Mouse (Mus musculus) midbrain, embryonic 15.5 days (tissue): ENCODE measurements around the gene Invs. TPM values are rescaled to one million over a fixed set of nuclear protein-coding genes. Genes with fewer than 3 reads are reported as not detected.
A peak's percentile ranks its signal among the peaks of the same experiment; 100 is the strongest.
"Not testable (repeated sequence)": the region's sequence is repeated elsewhere in the genome, so short reads cannot be mapped to it uniquely, and the experiment has no call there.

ENCODE experiments used
- ATAC-seq: fragments of 200-750 bp; cut with Nextera tagmentation; replicated peaks from 2 replicates; pipeline ENCODE4 v1.8.0; 2017; ENCODE audit warnings: moderate TSS enrichment
- H3K27ac ChIP-seq: fragments of 300-500 bp; sonication (generic); 2 replicates; pipeline ENCODE4 v1.5.1; 2015; ENCODE audit warnings: mild to moderate bottlenecking, inconsistent platforms
- H3K27me3 ChIP-seq: fragments of 300-500 bp; sonication (generic); replicated peaks from 2 replicates; pipeline ENCODE4 v1.6.1; 2015; ENCODE audit warnings: inconsistent platforms
- H3K36me3 ChIP-seq: fragments of 300-500 bp; sonication (generic); replicated peaks from 2 replicates; pipeline ENCODE4 v1.6.1; 2015; ENCODE audit warnings: inconsistent platforms
- H3K4me1 ChIP-seq: fragments of 300-500 bp; sonication (generic); 2 replicates; pipeline ENCODE4 v1.6.1; 2015; ENCODE audit warnings: inconsistent platforms
- H3K4me2 ChIP-seq: fragments of 300-500 bp; sonication (generic); 2 replicates; pipeline ENCODE4 v1.6.1; 2015; ENCODE audit warnings: inconsistent platforms, mild to moderate bottlenecking, moderate library complexity
- H3K4me3 ChIP-seq: fragments of 300-500 bp; sonication (generic); 2 replicates; pipeline ENCODE4 v1.5.1; 2015; ENCODE audit warnings: mild to moderate bottlenecking, inconsistent platforms
- H3K9ac ChIP-seq: fragments of 300-500 bp; sonication (generic); 2 replicates; pipeline ENCODE4 v1.6.1; 2015; ENCODE audit warnings: mild to moderate bottlenecking, inconsistent platforms
- H3K9me3 ChIP-seq: fragments of 300-500 bp; sonication (generic); 2 replicates; pipeline ENCODE4 v1.6.1; 2016; ENCODE audit warnings: inconsistent platforms
- WGBS: fragments of 180-500 bp; shearing (Covaris S2); methylation state at CpG from one replicate; pipeline ENCODE4 v1.1.7; 2015; ENCODE audit warnings: mixed read lengths; 5-methylcytosine and 5-hydroxymethylcytosine counted together
- polyA plus RNA-seq: library from polyadenylated mRNA; unstranded; fragments of >200 nt; fragmentation: Nextera tagmentation; extraction: Ambion mirVana; gene quantifications from 2 replicates; pipeline ENCODE4 v1.2.1, GENCODE M21; 2015

Invs gene
- polyA plus RNA-seq, 1 experiment from 2014 or later = 8.3 TPM

GRCm38 (mm10) chr4:48334927-48335763 lies 55.6 kb downstream of the Invs start:
- H3K9ac ChIP-seq = no peak overlapping the region
- no peak overlapping the region for H3K4me2 ChIP-seq
- H3K36me3 ChIP-seq = no peaks in the 10 kb centered on the region
- no peaks in the 10 kb centered on the region for H3K9me3 ChIP-seq
- H3K27me3 ChIP-seq = no peaks in the 10 kb centered on the region
- peaks cover 8% of the 10 kb centered on the region for H3K4me1 ChIP-seq
- ATAC-seq = peak; percentile 89
- WGBS = 4% methylated on average over 7 of the region's 7 CpGs
- no peak overlapping the region for H3K4me3 ChIP-seq
- 0 out of 2 replicates have a peak overlapping the region, but pooled peaks have one; percentile 10 for H3K27ac ChIP-seq

GRCm38 (mm10) chr4:48342705-48343104 lies 63.1 kb downstream of the Invs start:
- H3K27ac ChIP-seq = no peak overlapping the region
- H3K9me3 ChIP-seq = no peaks in the 10 kb centered on the region
- WGBS = 80% methylated on average over 4 of the region's 4 CpGs
- H3K36me3 ChIP-seq = no peaks in the 10 kb centered on the region
- H3K4me1 ChIP-seq = no peaks in the 10 kb centered on the region
- H3K4me2 ChIP-seq = no peak overlapping the region
- H3K9ac ChIP-seq = no peak overlapping the region
- no peak overlapping the region for H3K4me3 ChIP-seq
- no peak for ATAC-seq
- no peaks in the 10 kb centered on the region for H3K27me3 ChIP-seq

- ATAC-seq = no peak
- Histone ChIP-seq H3K27me3 (no peaks in the 10 kb centered on the region), H3K9ac (no peak overlapping the region), H3K27ac (no peak overlapping the region), H3K9me3 (no peaks in the 10 kb centered on the region), H3K4me1 (no peaks in the 10 kb centered on the region), H3K4me3 (no peak overlapping the region), H3K36me3 (no peaks in the 10 kb centered on the region), H3K4me2 (no peak overlapping the region)
- 86% methylated on average over 3 of the region's 3 CpGs for WGBS
Measured at GRCm38 (mm10) chr4:48362367-48362766, 82.8 kb downstream of the Invs start.

- Histone ChIP-seq H3K9ac (no peak overlapping the region), H3K9me3 (no peaks in the 10 kb centered on the region), H3K27me3 (no peaks in the 10 kb centered on the region), H3K36me3 (no peaks in the 10 kb centered on the region), H3K4me3 (no peak overlapping the region), H3K27ac (no peak overlapping the region), H3K4me1 (no peaks in the 10 kb centered on the region), H3K4me2 (no peak overlapping the region)
- ATAC-seq = no peak
- WGBS = 80% methylated on average over 1 of the region's 1 CpGs
Measured at GRCm38 (mm10) chr4:48371037-48371436, 91.5 kb downstream of the Invs start.

- no peak overlapping the region for H3K4me2 ChIP-seq
- H3K27me3 ChIP-seq = no peaks in the 10 kb centered on the region
- H3K4me1 ChIP-seq = no peaks in the 10 kb centered on the region
- no peak overlapping the region for H3K27ac ChIP-seq
- H3K9me3 ChIP-seq = no peaks in the 10 kb centered on the region
- H3K4me3 ChIP-seq = no peak overlapping the region
- no peaks in the 10 kb centered on the region for H3K36me3 ChIP-seq
- WGBS = 2% methylated on average over 2 of the region's 2 CpGs
- ATAC-seq = 0 out of 2 replicates have a peak, but pooled peaks have one; percentile 66
- H3K9ac ChIP-seq = no peak overlapping the region
Measured at GRCm38 (mm10) chr4:48380940-48381339, 101.4 kb downstream of the Invs start.

GRCm38 (mm10) chr4:48382506-48382905 lies 102.9 kb downstream of the Invs start:
- Histone ChIP-seq H3K27ac (no peak overlapping the region), H3K4me3 (no peak overlapping the region), H3K4me1 (no peaks in the 10 kb centered on the region), H3K9ac (no peak overlapping the region), H3K9me3 (no peaks in the 10 kb centered on the region), H3K4me2 (no peak overlapping the region), H3K36me3 (no peaks in the 10 kb centered on the region), H3K27me3 (no peaks in the 10 kb centered on the region)
- no peak for ATAC-seq
- 81% methylated on average over 5 of the region's 5 CpGs for WGBS

GRCm38 (mm10) chr4:48396949-48397348 lies 117.4 kb downstream of the Invs start:
- no peak overlapping the region for H3K4me3 ChIP-seq
- ATAC-seq = no peak
- no peaks in the 10 kb centered on the region for H3K36me3 ChIP-seq
- H3K4me1 ChIP-seq = no peaks in the 10 kb centered on the region
- H3K4me2 ChIP-seq = no peak overlapping the region
- 93% methylated on average over 3 of the region's 3 CpGs for WGBS
- no peaks in the 10 kb centered on the region for H3K27me3 ChIP-seq
- no peak overlapping the region for H3K9ac ChIP-seq
- no peaks in the 10 kb centered on the region for H3K9me3 ChIP-seq
- no peak overlapping the region for H3K27ac ChIP-seq

- Histone ChIP-seq H3K4me1 (no peaks in the 10 kb centered on the region), H3K9me3 (no peaks in the 10 kb centered on the region), H3K4me2 (no peak overlapping the region), H3K36me3 (no peaks in the 10 kb centered on the region), H3K9ac (no peak overlapping the region), H3K4me3 (no peak overlapping the region), H3K27me3 (no peaks in the 10 kb centered on the region), H3K27ac (no peak overlapping the region)
- 84% methylated on average over 16 of the region's 16 CpGs for WGBS
- no peak for ATAC-seq
Measured at GRCm38 (mm10) chr4:48403066-48403640, 123.6 kb downstream of the Invs start.

GRCm38 (mm10) chr4:48405724-48406491 lies 126.3 kb downstream of the Invs start:
- H3K27me3 ChIP-seq, ATAC-seq, H3K4me2 ChIP-seq, H3K9me3 ChIP-seq, H3K4me3 ChIP-seq, H3K36me3 ChIP-seq, H3K4me1 ChIP-seq, H3K9ac ChIP-seq, H3K27ac ChIP-seq: not testable (repeated sequence)
- WGBS = 86% methylated on average over 10 of the region's 10 CpGs

GRCm38 (mm10) chr4:48407350-48408039 lies 127.9 kb downstream of the Invs start:
- H3K27ac ChIP-seq = no peak overlapping the region
- peak; percentile 66 for ATAC-seq
- H3K36me3 ChIP-seq = no peaks in the 10 kb centered on the region
- no peaks in the 10 kb centered on the region for H3K27me3 ChIP-seq
- no peak overlapping the region for H3K4me2 ChIP-seq
- H3K9me3 ChIP-seq = no peaks in the 10 kb centered on the region
- H3K4me1 ChIP-seq = no peaks in the 10 kb centered on the region
- 45% methylated on average over 18 of the region's 18 CpGs for WGBS
- H3K9ac ChIP-seq = no peak overlapping the region
- H3K4me3 ChIP-seq = no peak overlapping the region

- Histone ChIP-seq H3K4me3 (no peak overlapping the region), H3K9ac (no peak overlapping the region), H3K27ac (no peak overlapping the region), H3K36me3 (no peaks in the 10 kb centered on the region), H3K4me1 (no peaks in the 10 kb centered on the region), H3K9me3 (no peaks in the 10 kb centered on the region), H3K27me3 (no peaks in the 10 kb centered on the region), H3K4me2 (no peak overlapping the region)
- whole genome bisulfite sequencing = 94% methylated on average over 8 of the region's 8 CpGs
- no peak for ATAC-seq
Measured at GRCm38 (mm10) chr4:48413473-48413872, 133.9 kb downstream of the Invs start.

GRCm38 (mm10) chr4:48415838-48416335 lies 136.3 kb downstream of the Invs start:
- Histone ChIP-seq H3K4me1 (no peaks in the 10 kb centered on the region), H3K4me2 (no peak overlapping the region), H3K9ac (no peak overlapping the region), H3K36me3 (no peaks in the 10 kb centered on the region), H3K27ac (no peak overlapping the region), H3K27me3 (no peaks in the 10 kb centered on the region), H3K9me3 (no peaks in the 10 kb centered on the region), H3K4me3 (no peak overlapping the region)
- ATAC-seq = no peak
- WGBS = 85% methylated on average over 10 of the region's 10 CpGs
